Mouse (Mus musculus) lung, adult 2 months (tissue): ENCODE measurements around the gene Cpne6.

Experiments
- CTCF ChIP-seq: fragments of 200-500 bp; IDR thresholded peaks from 2 replicates; pipeline ENCODE4 v1.5.1; 2011; ENCODE audit warnings: mild to moderate bottlenecking, low read length, control low read depth; ENCODE audit not compliant: insufficient read depth
- POLR2A ChIP-seq: fragments of 200-500 bp; IDR thresholded peaks from 2 replicates; pipeline ENCODE4 v1.6.1; 2011; ENCODE audit warnings: low read depth, mild to moderate bottlenecking, control low read depth, low read length, borderline replicate concordance; ENCODE audit errors: extremely low read depth

GRCm38 (mm10) chr14:55544334-55544733, 34.1 kb downstream of the Cpne6 start:
- TF ChIP-seq POLR2A (no peak), CTCF (no peak)
